ENCODE assay signal across 25 mouse cellular contexts in the genomic region with DNA sequence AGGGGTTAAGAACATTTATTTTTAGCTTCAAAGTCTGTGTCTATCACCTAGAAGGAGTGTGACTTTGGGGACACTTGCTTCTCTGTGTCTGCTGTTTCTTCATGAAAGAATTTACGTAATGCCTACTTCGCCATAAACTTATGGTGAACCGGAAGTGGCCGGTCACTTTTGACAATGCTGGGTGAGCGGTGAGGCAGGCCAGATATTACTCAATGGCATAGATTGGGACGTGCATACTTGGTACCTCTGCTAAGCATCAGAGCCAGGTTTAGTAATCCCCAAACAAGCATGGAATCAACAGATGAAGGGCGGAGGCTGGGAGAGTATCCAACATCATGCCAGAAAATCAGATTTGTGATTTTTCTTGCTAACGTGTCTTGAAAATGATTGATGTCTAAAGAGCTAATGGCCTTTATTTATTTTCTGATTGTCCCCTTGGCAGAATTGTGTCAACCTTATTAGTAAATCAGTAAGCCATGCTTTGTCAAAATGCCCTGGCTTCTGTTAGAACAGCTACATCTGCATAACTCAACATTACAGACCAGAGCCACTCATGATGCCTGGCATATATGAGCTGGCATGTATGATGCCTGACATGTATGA. TPM values are rescaled to one million over a fixed set of nuclear protein-coding genes. Genes with fewer than 3 reads are reported as not detected.
"Had no signal": no experiment of that assay in that cellular context is flagged by ENCODE, and none has a peak within 500 bp of the region (broad histone marks: within the 10 kb centered on the region; RNA-seq: fewer than 3 reads in every experiment).

No protein-coding gene starts in this region.

- H3K4me1 ChIP-seq: midbrain, embryonic 15.5 days had no signal

- ATAC-seq: midbrain, embryonic 15.5 days had no signal

- DNase-seq: kidney, adult 18-20 months; kidney, postnatal 10 days; kidney, postnatal 36 days; lung, adult 2 months; retina, postnatal 1 day; right cerebral cortex, postnatal 25 days; spleen, adult 18-20 months; thymus, postnatal 25 days had no signal

- H3K4me3 ChIP-seq: kidney, embryonic 15.5 days; limb, embryonic 10.5 days; limb, embryonic 13.5 days; liver, embryonic 15.5 days; midbrain, embryonic 12.5 days; midbrain, embryonic 15.5 days; neural tube, embryonic 12.5 days; neural tube, embryonic 15.5 days; stomach, embryonic 15.5 days had no signal

- H3K27me3 ChIP-seq: kidney, embryonic 15.5 days; limb, embryonic 13.5 days; liver, embryonic 15.5 days; midbrain, embryonic 15.5 days; neural tube, embryonic 12.5 days; neural tube, embryonic 15.5 days; stomach, embryonic 15.5 days had no signal

- H3K27ac ChIP-seq: kidney, embryonic 15.5 days; limb, embryonic 10.5 days; limb, embryonic 13.5 days; liver, embryonic 15.5 days; midbrain, embryonic 12.5 days; midbrain, embryonic 15.5 days; neural tube, embryonic 12.5 days; neural tube, embryonic 15.5 days; stomach, embryonic 15.5 days had no signal

- H3K9me3 ChIP-seq: kidney, embryonic 15.5 days; limb, embryonic 10.5 days; limb, embryonic 13.5 days; liver, embryonic 15.5 days; midbrain, embryonic 12.5 days; midbrain, embryonic 15.5 days; neural tube, embryonic 12.5 days; neural tube, embryonic 15.5 days; stomach, embryonic 15.5 days had no signal

- H3K9ac ChIP-seq: kidney, embryonic 15.5 days; limb, embryonic 13.5 days; liver, embryonic 15.5 days; midbrain, embryonic 12.5 days; midbrain, embryonic 15.5 days; neural tube, embryonic 12.5 days; neural tube, embryonic 15.5 days; stomach, embryonic 15.5 days had no signal

- H3K4me2 ChIP-seq: kidney, embryonic 15.5 days; limb, embryonic 13.5 days; liver, embryonic 11.5 days; liver, embryonic 15.5 days; midbrain, embryonic 12.5 days; midbrain, embryonic 15.5 days; neural tube, embryonic 12.5 days; neural tube, embryonic 15.5 days; stomach, embryonic 15.5 days had no signal

- H3K36me3 ChIP-seq: kidney, embryonic 15.5 days; limb, embryonic 10.5 days; limb, embryonic 13.5 days; liver, embryonic 15.5 days; midbrain, embryonic 12.5 days; midbrain, embryonic 15.5 days; neural tube, embryonic 12.5 days; neural tube, embryonic 15.5 days; stomach, embryonic 15.5 days had no signal

RNA-seq across cellular contexts. Expression of a gene that starts 43.1 kb away (rescaled TPM):
- total RNA-seq: layer of hippocampus, adult 8-10 months; layer of hippocampus, postnatal 14 days; left cerebral cortex, adult 8-10 months; left cerebral cortex, postnatal 14 days had no signal
- polyA plus RNA-seq: intestine, embryonic 14.5 days; kidney, embryonic 15.5 days; limb, embryonic 10.5 days; limb, embryonic 13.5 days; liver, embryonic 11.5 days; liver, embryonic 15.5 days; lung, adult 2 months; lung, embryonic 16.5 days; midbrain, embryonic 12.5 days; midbrain, embryonic 15.5 days; neural tube, embryonic 12.5 days; neural tube, embryonic 15.5 days; stomach, embryonic 15.5 days; thymus, postnatal 0 days had no signal
